Mouse (Mus musculus): ENCODE data around the gene Zic1.

The Zic1 gene

DNA sequence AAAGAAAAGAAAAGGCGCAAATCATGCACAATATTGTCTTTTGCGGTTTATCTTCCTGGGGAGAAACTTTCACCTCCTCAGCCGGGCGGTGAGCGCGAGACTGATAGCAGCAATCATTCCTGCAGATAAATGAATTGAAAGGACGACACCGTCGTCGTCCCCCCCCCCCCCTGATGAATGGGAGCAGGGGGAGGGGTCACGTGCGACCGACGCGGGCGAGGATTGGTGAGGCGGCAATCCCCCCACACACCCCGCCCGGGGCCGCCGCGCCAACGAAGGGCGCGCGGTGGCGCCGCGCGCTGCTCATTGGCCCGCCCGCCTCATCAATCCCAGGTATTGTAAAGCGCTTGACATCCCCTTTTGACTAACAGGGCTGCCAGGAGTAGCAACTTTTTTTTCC is at the start of gene Zic1:
TSS of gene Zic1 (minus strand) at position 147 of the 400 bp plus-strand sequence.
- no peak for DNase-seq (ENCODE audit: low read depth)

DNA sequence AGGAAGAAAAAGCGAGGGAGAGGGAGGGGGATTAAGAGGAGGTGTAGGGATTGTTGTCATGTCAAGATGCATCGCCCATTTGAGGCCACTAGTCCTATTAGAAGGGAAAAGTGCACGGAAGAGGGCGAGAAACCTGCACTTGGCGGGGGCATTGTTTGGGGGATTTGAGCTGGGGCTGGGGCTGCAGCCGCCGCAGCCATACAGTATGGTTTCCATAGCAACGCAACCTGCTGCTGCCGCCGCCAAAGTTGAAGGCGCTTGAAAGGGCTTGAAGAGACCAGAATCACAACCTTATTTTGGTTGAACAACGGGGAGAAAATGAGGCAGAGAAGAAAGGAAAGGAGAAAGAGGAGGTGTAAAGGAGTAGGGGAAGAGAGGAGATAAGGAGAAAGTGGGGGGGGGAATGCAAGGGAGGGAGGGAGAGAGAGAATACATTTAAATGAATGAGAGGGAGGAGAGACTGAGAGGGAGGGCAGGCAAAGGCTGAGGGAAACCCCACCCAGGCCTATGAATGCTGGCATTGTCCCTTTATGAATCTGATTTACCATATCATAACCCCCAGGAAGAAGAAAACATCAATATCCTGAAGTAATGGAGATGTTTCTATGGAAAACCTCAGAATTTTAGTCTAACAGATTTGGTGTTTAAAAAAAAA is 48.5 kb upstream of the Zic1 start:
- no peak for DNase-seq (ENCODE audit: low read depth)

DNA sequence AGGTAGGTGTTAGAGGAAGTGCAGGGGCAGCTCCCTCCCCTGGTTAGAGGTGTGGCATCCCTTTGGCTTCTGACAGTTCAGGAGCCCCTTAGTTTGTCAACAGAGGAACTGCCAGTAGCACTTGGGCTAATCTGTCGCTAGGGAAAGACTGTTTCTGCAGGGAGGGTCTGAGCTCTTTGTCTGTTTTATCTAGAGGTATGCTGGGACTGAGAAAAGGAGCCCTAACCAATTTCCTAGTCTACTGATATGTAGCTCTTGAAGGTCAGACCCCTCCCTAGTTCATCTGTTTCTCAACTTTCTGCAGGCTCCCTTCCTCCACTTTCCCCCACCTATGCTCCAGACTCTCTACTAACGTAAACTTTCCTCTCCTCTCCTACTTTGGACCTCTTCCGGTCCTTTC is 44.2 kb upstream of the Zic1 start:
- no peak for DNase-seq (ENCODE audit: low read depth)

DNA sequence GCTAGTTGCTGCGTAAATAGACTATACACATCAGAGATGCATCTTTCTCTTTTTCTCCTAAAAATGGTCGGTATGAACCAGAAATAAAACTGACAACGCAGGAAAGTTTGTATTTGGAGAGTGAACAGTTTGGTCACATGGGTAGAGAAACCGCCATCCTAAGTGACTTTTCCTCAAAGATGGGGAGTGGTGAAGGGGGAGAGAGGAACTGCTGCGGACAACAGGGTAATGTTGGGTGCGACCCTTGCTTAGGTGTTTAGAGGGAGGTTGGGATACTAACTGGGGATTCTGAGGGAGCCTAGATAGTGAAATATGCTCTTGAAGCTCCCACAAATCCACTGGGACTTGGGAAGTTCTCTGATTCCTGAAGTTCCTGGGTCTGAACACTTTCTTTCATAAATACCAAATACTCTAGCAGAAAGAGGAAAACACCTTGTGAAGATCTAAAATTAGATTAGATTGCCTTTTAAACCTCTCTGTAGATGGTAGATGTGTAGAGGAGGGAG is 40.7 kb upstream of the Zic1 start:
- no peak for DNase-seq (ENCODE audit: low read depth)

DNA sequence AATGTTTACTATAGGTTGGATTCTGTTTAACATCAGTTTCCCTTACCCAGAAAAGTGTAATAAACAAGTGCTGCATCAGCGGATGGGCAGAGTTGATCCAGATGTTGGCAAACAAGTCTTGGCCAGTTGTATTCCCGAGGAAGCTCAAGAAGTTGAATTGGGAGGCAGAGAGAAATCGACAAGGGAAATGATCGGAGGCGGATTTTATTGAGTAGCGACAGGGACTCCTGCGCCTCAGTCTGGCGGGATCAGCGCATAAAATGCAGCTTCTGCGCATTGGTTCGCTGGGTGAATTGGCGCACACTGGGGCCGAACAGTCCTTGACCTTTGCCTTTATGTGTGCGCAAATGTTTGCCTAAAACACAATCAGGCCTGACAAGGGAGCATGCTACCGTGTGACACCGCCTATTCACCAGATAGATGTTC is 40.2 kb upstream of the Zic1 start:
- DNase-seq (ENCODE audit: low read depth) = no peak

DNA sequence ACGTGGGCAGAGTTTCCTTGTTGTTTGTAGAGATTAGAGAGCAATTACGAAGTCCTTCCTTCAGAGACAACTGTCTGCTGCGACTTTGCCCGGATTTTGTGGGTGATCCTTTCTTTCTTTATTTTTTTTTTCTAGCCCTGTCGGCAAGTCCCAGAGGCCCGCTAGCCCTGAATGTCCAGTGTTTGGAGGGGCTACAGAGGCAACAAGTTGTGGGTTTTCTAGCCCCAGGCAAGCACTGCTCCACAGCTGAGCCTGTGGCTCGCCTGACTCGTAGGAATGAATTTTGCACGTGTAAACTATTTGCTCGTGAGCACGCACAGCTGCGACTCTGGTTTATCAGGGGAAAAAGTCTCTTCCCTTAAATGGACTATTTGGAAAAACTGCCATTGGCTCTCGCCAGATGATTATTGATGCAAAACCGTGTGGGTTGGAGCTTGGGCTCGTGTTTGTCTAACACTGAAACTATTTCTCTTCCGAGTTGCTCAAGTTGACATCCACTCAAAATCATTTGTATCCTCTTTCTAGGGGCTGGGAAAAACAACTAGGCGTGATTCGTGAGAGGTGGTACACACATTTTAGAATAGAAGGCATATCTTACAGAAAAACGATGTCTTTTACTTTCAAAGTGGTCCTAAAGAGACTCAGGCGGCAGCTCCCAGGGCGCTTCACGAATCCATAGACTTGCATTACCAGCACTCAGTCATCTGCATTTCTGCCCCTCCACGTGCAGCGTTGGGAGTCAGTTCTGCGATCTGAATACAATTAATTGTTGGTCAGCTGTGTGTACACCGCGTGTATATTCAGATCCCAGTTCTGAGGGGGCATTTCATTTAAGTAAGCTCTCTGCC is 39.5 kb upstream of the Zic1 start:
- DNase-seq (ENCODE audit: low read depth) = no peak

DNA sequence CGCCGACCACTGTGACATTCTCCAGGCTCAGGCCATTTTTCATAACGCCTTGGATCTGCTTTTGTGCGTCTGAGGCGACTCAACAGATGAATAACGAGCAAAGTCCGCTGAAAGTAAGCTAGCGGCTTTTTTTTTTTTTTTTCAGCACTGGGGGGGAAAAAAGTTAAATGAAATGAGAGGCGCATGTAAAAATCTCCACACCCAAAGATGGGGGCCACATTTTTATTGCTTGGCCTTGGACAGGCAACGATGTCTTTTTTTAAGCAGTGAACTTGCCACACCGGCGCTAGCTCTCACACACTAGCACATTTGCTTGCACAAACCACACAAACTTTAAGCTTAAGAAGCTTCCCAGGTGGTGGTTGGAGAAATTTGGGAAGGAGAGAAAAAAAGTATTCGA is 38.6 kb upstream of the Zic1 start:
- DNase-seq (ENCODE audit: low read depth) = no peak

DNA sequence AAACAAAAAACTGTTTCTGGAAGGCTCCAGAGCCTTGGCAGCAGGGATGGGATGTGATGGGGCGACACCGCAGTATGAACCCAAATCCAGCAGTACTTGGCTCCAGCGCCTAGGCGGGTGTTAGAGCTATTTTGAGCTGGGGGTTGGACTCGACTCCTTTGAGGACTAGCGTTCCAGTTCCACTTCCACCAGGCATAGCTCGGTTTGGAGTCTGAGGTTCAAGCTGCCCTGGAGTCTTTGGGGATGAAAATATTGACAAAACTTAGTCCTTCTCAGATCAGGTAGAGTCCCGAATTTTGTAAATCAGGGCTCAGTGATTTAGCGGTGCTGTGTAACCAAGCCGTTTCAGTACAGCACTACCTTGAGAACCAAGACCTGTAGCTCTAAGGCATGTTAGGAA is 35.9 kb upstream of the Zic1 start:
- no peak for DNase-seq (ENCODE audit: low read depth)

DNA sequence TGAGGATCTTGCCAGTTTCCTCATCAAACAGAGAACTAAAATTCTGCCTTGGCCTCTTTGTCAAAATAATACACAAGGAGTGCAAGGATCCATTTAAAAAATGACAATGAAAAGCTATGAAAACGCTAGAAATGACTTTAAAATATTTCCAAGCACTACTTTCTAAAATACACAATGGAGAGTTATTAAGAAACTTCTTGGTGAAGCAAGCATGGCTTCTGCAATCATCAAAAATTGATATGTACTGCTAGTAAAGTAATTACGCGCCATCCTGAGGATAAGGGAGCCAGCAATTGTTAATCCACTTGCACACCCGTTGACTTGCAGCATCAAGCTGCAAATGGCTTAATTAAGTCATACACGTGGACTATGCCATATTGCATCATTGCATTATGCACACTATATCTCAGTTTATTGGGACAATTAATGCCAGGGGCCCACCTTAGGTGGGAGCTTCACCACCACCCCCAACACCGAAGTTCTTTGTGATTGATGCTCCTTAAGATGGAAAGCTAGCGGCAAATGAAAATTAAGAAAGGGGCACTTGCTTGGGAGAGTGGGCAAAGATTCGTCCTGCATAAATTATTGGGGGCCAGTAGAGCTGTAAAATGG is 35.0 kb upstream of the Zic1 start:
- no peak for DNase-seq (ENCODE audit: low read depth)

DNA sequence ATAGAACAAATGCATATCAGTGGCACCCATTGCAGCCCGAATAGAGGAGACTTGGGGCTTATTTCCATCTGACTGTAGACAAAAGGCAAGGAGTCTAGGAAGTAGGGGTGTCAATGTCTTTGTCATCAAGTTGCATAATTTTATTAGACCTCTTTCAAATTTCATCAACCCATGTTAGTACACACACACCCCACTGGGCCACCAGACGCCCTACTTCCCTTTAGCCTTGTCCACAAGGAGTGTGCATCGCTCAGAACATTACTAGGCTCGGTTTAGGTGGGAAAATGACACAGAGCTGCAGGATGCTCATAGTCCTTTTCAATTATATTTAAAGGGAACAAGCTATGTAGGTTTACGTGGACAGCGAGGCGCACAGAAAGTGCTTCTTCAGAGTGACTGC is 34.4 kb upstream of the Zic1 start:
- no peak for DNase-seq (ENCODE audit: low read depth)

DNA sequence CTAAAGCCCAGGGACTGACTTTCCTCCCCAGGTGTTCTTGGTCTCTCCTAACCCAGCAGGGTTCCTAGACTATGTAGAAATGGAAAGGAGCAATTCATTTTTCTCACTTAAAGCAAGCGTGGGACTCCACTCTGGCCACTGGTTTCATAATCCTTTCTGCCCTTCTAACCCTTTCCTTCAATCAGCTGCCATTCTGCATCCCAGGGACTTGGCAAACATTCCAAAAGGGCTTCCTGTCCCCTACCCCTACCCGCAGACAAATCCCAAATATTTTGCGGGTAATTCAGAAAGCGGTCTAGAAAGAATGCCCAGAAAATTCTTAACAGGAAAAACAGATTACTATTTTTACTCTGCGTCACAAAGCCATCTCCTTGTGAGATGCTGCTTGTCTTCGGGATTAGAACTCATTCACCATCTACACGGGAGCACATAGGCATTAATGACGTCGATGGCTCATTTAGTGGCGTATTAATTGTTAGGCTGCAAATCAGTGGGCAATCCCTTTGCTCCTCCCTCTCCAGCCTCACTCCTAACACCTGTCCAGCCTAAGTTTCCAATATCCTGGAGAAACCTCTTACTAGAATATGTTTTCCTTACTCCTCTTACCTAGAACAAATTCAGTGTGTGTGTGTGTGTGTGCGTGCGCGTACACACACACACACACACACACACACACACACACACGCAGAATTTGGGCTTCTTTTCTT is 29.6 kb upstream of the Zic1 start:
- no peak for DNase-seq (ENCODE audit: low read depth)

DNA sequence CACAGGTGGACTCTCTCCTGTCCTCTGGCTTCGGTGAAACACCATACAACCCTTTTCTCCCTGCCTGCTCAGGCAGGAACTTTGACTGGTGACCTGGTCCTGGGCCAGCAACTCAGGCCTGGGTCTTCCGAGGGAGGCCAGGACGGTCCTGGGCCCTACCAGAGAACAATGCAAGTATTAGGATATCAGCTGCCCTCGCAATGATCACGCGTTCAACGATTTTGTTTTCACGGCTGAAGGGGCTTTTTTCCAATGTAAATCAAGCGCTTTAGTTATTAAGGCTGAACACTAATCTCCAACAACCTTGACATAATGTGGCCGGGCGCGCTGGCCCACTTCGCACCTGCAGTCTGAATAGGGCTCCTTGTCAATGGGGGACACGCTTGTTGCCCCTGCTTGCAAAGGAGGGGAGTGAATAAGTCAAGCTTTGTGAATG is 28.6 kb upstream of the Zic1 start:
- DNase-seq (ENCODE audit: low read depth) = no peak

DNA sequence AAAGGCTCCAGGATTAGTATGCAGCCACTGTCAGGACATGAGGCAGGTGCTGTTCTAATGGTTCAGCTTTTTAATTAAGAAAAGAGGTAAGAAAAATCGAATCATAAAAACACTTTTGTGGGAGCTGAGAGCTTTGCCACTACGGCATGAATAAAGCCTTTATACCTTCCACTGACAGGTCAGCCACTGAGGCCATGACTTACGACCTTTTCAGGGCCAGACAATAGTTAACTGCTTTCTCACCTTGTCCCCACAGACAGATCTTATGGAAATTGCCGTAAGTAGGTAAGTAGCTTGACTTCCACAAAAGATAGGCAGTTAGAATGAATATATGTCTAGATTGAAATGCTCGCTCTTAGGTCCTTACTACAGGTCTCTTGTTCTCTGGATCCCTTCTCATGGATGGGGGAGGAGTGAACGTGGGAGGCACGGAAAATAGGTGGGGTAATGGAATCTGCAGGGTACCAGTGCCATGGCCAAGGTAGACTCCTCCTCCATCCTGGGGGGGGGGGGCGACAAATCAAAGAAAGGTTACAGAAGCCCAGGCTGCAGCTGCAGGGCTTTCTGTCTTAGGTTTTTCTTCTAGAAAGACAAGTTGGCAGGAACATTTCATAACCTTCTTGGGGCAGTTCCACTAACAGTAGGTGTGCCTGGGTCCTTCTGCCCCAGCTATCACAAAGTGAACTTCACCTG is 27.9 kb upstream of the Zic1 start:
- DNase-seq (ENCODE audit: low read depth) = no peak

DNA sequence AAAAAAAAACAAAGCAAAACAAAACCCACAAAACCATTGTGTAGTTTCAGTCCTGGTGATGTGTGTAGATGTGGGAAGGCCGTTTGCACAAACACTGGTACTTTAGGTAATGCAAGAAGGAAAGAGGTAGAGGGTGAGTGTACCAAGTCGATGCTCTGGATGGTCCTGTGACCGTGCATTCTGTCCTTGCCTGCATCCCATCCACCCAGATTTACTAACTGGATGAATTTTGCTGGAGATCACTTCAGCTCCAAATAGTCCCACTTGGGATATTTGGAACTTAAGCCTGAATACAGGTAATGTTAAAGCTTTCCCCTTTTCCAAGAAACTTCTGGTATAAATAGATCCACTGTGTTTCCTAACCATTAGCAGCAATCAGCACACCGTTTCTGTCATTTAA is 22.6 kb upstream of the Zic1 start:
- DNase-seq (ENCODE audit: low read depth) = no peak

DNA sequence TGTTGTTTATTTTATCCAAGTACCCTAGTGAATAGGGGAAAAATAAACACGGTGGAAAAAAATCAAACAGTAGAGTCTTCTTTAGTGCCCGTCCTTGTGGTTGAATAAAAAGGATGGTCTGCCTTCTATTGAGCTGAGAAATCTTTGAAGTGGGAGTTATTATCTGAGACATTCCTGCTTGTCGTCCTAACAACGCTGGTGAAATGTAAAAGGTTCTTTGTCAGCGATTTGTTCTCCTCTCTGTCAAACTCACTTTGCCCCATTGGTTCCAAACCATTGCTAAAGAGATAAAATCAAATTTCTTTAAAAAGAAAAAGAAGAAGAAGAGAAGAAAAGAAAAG is 22.1 kb upstream of the Zic1 start:
- DNase-seq (ENCODE audit: low read depth) = no peak

DNA sequence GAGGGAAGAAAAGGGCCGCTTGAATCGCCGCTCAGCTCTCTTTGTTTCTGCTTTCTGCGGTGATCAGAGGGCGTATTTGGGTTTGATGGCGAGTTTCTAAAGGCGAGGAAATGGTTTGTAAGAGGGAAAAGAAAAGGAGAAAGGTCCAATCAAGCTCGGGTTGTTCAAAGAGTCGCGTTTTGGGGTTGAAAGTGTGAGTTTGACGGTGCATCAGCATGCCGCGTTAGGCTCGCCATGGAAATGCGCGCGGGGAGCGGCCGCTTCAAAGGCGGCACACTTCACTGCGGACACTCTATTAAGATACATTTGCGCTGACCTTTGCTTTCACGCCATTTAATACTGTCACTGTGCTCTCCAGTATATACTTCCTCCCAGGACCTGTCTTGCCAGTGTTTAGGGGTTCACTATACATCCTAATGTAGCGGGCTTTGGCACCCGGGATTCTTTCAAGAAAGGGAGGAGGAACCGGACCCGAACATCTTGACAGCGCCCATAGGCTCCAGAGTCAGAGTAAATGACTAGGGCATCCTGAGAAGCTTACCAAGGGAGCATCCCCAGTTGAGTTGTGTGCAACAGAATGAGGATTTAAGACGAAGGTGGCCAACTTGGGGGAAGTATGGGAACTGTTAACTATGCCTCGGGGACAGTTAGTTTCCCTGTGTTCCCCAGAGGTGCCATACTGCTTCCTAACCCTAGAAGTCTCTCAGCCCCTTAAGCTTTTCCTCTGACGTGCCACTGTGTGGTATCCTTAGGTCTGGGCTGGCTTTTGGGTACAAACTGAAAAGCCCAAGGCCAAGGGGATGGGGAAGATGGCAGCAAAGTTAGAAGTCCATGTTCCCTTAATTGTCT is 21.5 kb upstream of the Zic1 start:
- DNase-seq (ENCODE audit: low read depth) = no peak

DNA sequence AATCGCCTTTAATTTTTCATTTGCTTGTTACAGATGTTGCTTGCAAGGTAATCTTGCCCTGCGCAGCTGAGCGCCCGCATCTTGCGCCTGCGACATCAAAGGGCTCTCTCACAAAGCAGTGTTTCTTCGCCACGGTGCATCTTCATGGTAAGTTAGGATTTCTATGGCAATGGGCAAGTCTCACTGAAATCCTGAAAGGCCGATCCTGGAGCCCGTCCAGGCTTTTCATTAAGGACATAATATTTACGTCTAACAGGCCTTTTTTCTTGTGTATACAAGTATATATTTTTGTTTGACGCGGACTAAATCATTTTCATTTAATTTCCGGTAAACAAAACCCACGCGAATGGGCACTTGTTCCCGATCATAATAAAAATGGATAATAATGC is 20.9 kb upstream of the Zic1 start:
- no peak for DNase-seq (ENCODE audit: low read depth)

DNA sequence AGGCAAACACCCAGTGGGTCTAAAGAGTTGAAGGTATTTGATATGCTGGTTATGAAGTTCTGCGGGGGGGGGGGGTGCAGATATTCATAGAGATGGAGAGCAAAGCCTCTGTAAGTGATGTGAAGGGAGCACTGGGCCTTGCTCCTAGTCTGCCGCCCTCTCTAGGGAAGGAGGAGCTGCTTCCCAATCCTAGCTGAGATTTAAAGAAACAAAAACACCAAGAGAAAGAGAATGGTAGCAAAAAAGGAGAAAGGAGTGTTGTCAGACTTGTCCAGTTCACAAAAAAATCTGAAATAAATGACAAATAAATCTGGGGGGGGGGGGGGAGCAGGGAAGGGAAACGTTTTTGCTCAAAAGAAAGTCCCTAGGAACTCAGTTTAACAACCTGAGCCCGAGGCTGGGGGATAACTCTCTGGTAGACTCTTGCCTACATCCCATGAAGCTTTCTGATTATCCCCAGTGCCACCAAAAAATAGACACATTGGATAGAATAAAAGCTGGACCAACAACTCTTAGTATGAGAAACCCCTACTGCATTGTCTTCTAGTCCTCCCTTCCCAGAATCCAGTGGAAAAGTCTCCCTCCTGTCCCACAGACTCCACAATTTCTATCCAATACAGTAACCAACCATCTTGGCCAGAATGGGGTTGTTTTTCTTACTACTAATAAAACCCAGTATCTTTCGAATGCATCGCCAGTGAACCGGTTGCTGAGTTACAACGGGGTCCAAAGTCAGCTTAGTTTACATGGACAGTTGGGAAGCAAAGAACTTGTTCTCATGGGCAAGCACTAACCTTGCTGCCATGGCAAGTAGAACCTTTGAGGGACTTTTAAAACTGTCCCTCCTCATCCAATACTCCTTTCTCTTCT is 20.2 kb upstream of the Zic1 start:
- DNase-seq (ENCODE audit: low read depth) = no peak

DNA sequence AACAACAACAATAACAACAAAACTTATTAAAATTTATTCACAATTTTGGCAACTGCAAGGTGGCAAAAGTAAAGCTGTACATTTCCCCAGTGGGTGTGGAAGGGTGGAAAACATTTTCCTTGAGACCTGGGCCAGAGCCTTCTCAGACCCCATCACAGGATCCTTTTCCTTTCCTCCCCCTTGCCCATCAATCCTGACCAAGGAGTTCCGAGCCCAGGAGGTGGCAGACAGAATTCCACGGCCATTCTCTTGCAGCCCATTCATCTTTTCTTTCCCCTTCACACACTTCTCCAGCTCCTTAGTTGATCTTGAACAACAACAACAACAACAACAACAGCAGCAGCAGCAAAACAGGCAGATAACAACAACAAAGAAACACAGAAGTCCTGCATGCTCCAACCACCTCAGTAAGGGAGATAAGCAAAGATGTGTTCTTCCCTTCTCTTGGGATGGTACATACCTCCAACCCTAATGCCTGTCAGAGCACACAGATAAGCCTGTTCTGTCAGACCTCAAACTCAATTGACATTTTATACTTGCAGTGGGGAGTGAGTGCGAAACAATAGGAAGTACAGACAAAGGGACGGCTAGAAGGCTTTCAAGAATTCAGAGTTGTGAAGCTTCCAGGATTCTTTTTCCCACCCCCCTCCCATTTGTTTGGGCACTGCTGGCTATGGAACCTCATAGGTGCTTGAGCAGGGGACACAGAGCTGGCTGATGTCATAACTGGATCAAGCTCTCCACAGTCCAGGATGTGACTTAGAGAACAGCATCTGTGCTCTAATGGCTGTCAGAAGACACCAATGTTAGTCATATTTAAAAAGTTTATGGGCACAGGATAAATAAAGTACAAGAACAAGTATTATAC is 19.3 kb upstream of the Zic1 start:
- no peak for DNase-seq (ENCODE audit: low read depth)

All from NIH3T3 (cell line).